Mouse (Mus musculus) embryonic facial prominence, embryonic 11.5 days (tissue): Measurements from ENCODE around the gene Cadm2. TPM values are rescaled to one million over a fixed set of nuclear protein-coding genes. Genes with fewer than 3 reads are reported as not detected.

ENCODE experiments used
- ATAC-seq: fragments of 200-750 bp; cut with Nextera tagmentation; replicated peaks from 2 replicates; pipeline ENCODE4 v1.8.0; 2017; ENCODE audit warnings: low read depth; ENCODE audit not compliant: insufficient number of reproducible peaks, low FRiP score, low TSS enrichment
- DNase-seq: peaks from one replicate; pipeline ENCODE4 v3.0.0-alpha.2; 2015; ENCODE audit warnings: low spot score
- H3K27ac ChIP-seq: fragments of 300-500 bp; sonication (generic); replicated peaks from 2 replicates; pipeline ENCODE4 v1.5.1; 2014; ENCODE audit warnings: mild to moderate bottlenecking, low read depth, low read length, control low read depth
- H3K27me3 ChIP-seq: fragments of 300-500 bp; sonication (generic); 2 replicates; pipeline ENCODE4 v1.6.1; 2014; ENCODE audit warnings: mild to moderate bottlenecking, low read length, moderate library complexity, mixed read lengths; ENCODE audit not compliant: control insufficient read depth, insufficient read depth
- H3K36me3 ChIP-seq: fragments of 300-500 bp; sonication (generic); replicated peaks from 2 replicates; pipeline ENCODE4 v1.6.1; 2014; ENCODE audit warnings: low read depth, mild to moderate bottlenecking, low read length, moderate library complexity, mixed read lengths; ENCODE audit not compliant: control insufficient read depth, insufficient read depth
- H3K4me1 ChIP-seq: fragments of 300-500 bp; sonication (generic); 2 replicates; pipeline ENCODE4 v1.6.1; 2014; ENCODE audit warnings: low read length, mixed read lengths; ENCODE audit not compliant: control insufficient read depth, insufficient read depth
- H3K4me2 ChIP-seq: fragments of 300-500 bp; sonication (generic); 2 replicates; pipeline ENCODE4 v1.6.1; 2014; ENCODE audit warnings: low read depth, mild to moderate bottlenecking, control low read depth, low read length, moderate library complexity
- H3K4me3 ChIP-seq: fragments of 300-500 bp; sonication (generic); 2 replicates; pipeline ENCODE4 v1.5.1; 2014; ENCODE audit warnings: low read depth, low read length, control low read depth
- H3K9ac ChIP-seq: fragments of 300-500 bp; sonication (generic); replicated peaks from 2 replicates; pipeline ENCODE4 v1.6.1; 2014; ENCODE audit warnings: mild to moderate bottlenecking, control low read depth, low read length
- H3K9me3 ChIP-seq: fragments of 300-500 bp; sonication (generic); replicated peaks from 2 replicates; pipeline ENCODE4 v1.6.1; 2016; ENCODE audit warnings: mild to moderate bottlenecking, low read length, inconsistent platforms, mixed read lengths; ENCODE audit not compliant: control insufficient read depth
- WGBS: fragments of 180-500 bp; shearing (Covaris S2); extraction: QIAGEN DNeasy Blood & Tissue Kit; methylation state at CpG from one replicate; pipeline ENCODE4 v1.1.7; 2014; 5-methylcytosine and 5-hydroxymethylcytosine counted together
- polyA plus RNA-seq: library from polyadenylated mRNA; unstranded; fragments of >200 nt; fragmentation: Nextera tagmentation; extraction: Ambion mirVana; gene quantifications from 2 replicates; pipeline ENCODE4 v1.2.1, GENCODE M21; 2014

Cadm2 gene
- polyA plus RNA-seq, 1 experiment from 2014 or later = 0.81 TPM

DNA sequence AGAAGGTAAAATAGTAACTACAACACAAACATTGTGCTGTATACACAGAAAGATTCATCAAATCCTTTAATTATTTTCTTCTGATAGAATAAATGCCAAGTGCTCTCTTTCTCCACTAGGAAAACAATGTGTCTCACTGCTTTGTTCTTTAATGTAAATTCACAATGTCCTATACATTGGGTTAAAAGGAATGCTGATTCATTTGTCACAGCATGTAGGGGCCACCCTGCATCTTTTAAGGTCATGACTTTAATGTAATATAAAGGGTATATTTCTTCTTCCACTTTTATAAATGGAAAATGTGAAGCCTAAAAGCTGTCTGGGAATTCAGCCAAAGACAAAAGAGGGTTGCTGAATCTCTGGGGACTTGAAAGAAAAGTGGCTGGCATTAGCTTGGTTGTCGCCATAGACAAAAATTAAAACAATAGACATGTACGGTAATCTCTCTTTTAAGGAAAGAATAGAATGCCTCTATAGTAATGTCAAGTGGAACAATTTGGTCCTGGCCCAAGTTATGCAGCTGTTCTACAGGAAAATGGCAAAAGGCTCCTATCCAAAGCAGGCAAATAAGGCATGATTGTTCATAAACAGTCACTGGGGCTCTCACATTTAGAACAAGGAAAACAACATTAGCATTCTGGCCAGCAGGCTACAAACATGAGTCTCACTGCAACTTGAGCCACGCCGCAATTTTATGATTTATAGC, 851.9 kb downstream of the Cadm2 start:
- H3K27ac ChIP-seq = no peak overlapping the region
- H3K4me2 ChIP-seq = no peak overlapping the region
- no peaks in the 10 kb centered on the region for H3K4me1 ChIP-seq
- no peak overlapping the region for H3K9ac ChIP-seq
- 76% methylated on average over 4 of the region's 4 CpGs for WGBS
- no peaks in the 10 kb centered on the region for H3K9me3 ChIP-seq
- no peaks in the 10 kb centered on the region for H3K36me3 ChIP-seq
- ATAC-seq (no peak), DNase-seq (no peak)
- H3K4me3 ChIP-seq = no peak overlapping the region
- H3K27me3 ChIP-seq = no peaks in the 10 kb centered on the region

DNA sequence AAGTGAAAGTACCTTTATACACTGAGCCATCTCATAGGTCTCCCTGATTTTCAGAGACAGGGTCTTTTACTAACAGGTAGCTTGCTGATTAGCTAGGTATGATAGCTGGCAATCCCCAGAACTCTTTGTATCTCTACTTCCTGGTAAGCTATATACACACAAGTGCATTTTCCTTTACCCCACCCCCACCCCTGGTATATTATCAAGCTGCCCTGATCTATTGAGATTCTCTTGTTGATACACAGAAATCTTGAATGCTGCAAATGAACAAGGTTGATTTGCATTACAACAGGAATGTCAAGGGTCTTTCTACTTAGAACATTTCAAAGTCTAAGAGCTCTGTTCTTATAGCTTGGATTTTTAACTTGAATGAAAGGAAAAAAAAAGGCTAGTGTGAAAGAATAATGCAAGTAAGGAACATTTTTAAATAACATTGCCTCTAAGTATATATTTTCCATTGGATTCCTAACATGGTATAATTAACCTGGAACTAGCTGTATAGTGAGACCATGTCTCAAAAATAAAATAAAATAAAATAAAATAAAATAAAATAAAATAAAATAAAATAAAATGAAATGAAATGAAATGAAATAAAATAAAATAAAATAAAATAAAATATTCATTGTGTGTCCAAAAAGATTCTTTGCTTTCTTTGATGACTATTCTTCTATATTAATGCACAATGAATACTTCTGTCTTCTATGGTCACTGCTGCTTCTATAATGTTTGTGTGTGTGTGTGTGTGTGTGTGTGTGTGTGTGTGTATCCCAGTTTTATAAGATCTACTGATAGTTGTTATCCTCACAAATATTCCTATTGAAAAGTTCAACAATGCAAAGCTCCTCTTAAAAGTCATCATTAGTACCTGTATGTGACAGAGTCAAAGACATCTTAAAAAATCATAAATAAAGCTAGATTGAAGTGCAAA, 858.9 kb downstream of the Cadm2 start:
- no peaks in the 10 kb centered on the region for H3K36me3 ChIP-seq
- H3K4me1 ChIP-seq = no peaks in the 10 kb centered on the region
- H3K4me2 ChIP-seq = no peak overlapping the region
- DNase-seq = no peak
- no peak for ATAC-seq
- H3K9me3 ChIP-seq = no peaks in the 10 kb centered on the region
- no peak overlapping the region for H3K9ac ChIP-seq
- H3K27ac ChIP-seq = no peak overlapping the region
- no peaks in the 10 kb centered on the region for H3K27me3 ChIP-seq
- no peak overlapping the region for H3K4me3 ChIP-seq

DNA sequence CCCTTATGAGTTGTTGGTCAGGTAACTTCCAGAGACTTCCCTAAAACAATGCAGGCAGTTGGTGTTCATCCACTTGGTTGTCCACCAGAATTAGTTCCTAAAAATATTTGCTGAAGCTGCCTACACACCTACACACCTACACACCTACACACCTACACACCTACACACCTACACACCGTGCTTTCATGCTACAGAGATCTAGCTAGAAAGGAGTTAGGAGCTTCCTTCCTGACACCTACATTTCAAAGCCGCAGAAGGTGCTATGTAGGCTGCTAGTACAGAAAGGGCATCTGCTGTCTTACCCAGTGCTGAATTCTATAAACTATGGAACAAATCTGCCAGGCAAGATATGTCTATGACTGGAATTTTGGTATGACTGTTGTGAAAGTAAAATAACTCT, 872.2 kb downstream of the Cadm2 start:
- Histone ChIP-seq H3K4me3 (no peak overlapping the region), H3K4me2 (no peak overlapping the region), H3K36me3 (no peaks in the 10 kb centered on the region), H3K27me3 (no peaks in the 10 kb centered on the region), H3K9ac (no peak overlapping the region), H3K27ac (no peak overlapping the region), H3K9me3 (no peaks in the 10 kb centered on the region), H3K4me1 (no peaks in the 10 kb centered on the region)
- WGBS = 91% methylated on average over 2 of the region's 2 CpGs
- ATAC-seq = no peak
- no peak for DNase-seq

DNA sequence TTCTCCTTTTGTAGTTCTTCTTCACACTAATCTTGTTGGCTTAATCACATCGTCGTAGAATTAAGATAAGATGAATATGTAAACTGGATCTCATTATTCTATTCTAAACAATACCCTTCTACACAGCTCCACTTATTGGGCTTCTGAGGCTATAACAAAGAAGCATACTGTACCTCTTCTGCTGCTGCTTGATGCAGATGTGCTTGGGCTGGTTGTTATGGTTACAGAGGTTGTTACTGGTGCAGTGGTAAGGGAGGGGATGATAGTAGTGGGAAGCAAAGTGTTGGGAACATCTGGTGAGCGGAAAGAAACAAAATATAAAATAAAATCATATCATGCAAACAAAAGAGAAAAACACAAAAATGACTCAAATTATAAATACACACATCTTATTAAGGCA, 889.5 kb downstream of the Cadm2 start:
- no peak overlapping the region for H3K4me2 ChIP-seq
- H3K4me3 ChIP-seq = no peak overlapping the region
- 68% methylated on average over 3 of the region's 3 CpGs for WGBS
- H3K9ac ChIP-seq = no peak overlapping the region
- H3K27me3 ChIP-seq = no peaks in the 10 kb centered on the region
- H3K9me3 ChIP-seq = no peaks in the 10 kb centered on the region
- H3K36me3 ChIP-seq = no peaks in the 10 kb centered on the region
- ATAC-seq = no peak
- H3K27ac ChIP-seq = no peak overlapping the region
- no peaks in the 10 kb centered on the region for H3K4me1 ChIP-seq
- no peak for DNase-seq

DNA sequence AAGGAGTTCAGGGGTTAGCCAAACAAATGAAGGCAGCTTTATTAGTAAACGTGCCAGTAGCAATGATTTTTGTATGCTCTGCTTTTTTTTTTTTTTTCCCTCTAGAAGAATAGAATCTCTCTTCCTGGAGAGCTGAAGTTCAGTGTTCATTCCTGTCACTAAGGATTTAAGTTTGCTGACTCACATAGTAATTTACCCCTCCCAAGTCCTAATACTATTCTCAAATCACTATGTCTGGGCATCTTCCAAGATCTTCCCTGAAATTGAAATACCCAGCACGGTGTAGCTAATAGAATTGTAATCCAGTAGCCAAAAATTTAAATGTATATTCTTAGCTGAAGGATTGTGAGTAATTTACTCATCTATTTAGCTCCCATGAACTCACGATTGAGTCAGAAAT, 914.2 kb downstream of the Cadm2 start:
- Histone ChIP-seq H3K27ac (no peak overlapping the region), H3K4me2 (no peak overlapping the region), H3K36me3 (no peaks in the 10 kb centered on the region), H3K9ac (no peak overlapping the region), H3K9me3 (no peaks in the 10 kb centered on the region), H3K4me3 (no peak overlapping the region), H3K27me3 (no peaks in the 10 kb centered on the region), H3K4me1 (no peaks in the 10 kb centered on the region)
- 58% methylated on average over 3 of the region's 3 CpGs for WGBS
- ATAC-seq (no peak), DNase-seq (no peak)

DNA sequence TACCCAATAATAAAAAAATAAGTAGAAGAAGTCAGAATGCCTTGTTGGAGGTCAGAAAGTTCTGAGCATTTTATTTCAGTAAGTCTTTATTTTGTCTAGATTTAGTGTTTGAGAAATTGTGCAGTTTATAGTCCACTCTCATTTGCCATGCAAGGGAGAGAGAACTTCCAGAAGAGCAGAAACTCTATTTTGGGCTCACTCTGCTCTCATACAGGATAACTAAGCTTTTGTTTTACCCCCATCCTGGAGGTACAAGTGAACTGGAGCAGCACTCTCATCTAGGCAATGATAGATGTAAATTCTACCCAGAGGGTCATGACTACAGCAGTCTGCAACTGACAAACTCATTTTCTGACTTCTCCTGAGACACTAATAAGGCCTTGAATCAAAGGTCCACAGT, 925.9 kb downstream of the Cadm2 start:
- Histone ChIP-seq H3K4me2 (no peak overlapping the region), H3K4me1 (no peaks in the 10 kb centered on the region), H3K27ac (no peak overlapping the region), H3K27me3 (no peaks in the 10 kb centered on the region), H3K4me3 (no peak overlapping the region), H3K9me3 (no peaks in the 10 kb centered on the region), H3K36me3 (no peaks in the 10 kb centered on the region), H3K9ac (no peak overlapping the region)
- ATAC-seq = no peak
- DNase-seq = no peak

DNA sequence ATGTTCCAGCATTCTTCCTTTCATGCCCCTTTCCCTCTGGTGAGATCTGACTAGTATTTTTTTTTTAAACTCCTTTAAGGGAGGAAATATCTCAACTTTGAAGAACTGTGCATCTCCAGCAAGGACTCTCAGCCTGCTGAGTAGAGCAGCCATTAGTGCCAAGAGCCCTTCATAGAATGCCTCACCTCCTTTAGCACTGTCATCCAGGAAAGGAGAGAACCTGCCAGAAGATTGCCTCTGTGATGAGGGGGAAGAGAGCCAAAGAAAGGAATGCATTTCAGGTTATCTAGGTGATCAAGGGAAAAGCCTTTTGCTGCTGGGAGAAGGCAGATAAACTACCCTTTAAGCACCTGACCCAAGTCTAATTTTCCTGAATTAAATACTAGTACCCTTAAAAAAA, 943.5 kb downstream of the Cadm2 start:
- DNase-seq = no peak
- no peak overlapping the region for H3K27ac ChIP-seq
- no peak overlapping the region for H3K4me2 ChIP-seq
- no peaks in the 10 kb centered on the region for H3K4me1 ChIP-seq
- no peak for ATAC-seq
- no peaks in the 10 kb centered on the region for H3K36me3 ChIP-seq
- no peaks in the 10 kb centered on the region for H3K9me3 ChIP-seq
- no peak overlapping the region for H3K4me3 ChIP-seq
- no peak overlapping the region for H3K9ac ChIP-seq
- H3K27me3 ChIP-seq = no peaks in the 10 kb centered on the region

DNA sequence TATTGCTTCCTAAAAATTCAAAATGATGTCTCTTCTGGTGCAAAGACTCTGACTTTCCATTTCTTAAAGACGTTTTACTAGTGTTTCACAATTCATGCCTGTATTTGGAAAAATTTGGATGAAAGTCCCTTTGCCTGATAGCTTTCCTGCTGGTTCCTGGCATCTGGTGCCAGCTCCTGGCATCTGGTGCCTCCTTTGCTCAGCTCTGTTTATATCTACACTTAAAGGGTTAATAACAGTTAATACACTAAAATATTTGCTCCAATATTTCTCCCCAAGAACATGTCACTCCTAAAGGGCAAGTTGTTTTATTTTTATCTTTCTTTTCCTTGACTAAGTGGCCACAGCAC, 969.7 kb downstream of the Cadm2 start:
- no peak for ATAC-seq
- H3K9me3 ChIP-seq = no peaks in the 10 kb centered on the region
- H3K4me3 ChIP-seq = no peak overlapping the region
- WGBS = 78% methylated on average over 1 of the region's 1 CpGs
- H3K36me3 ChIP-seq = no peaks in the 10 kb centered on the region
- no peaks in the 10 kb centered on the region for H3K4me1 ChIP-seq
- H3K4me2 ChIP-seq = no peak overlapping the region
- no peak overlapping the region for H3K9ac ChIP-seq
- no peaks in the 10 kb centered on the region for H3K27me3 ChIP-seq
- no peak for DNase-seq
- no peak overlapping the region for H3K27ac ChIP-seq
